In the genomic region with DNA sequence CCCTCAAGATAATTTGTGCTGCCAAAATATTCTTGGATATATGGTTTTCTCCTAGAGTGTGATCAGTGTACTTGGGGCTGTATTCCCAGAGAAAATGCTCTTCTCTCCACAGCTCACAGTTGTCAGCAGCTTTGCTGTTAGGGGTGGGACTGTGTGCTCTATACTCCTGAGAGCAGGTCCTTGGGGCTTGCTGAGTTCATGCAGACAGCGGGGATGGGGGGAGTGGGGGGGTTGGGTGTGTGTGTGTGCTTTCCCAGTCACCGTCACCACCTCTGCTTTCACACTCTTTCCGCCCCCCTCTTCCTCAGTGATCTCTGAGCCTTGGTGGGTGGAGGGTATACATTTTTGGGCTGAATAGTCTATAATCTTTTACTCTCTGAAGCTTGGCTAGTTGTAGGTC, we compare ENCODE assay signal across 31 mouse cellular contexts. TPM values are rescaled to one million over a fixed set of nuclear protein-coding genes. Genes with fewer than 3 reads are reported as not detected.
A peak's percentile ranks its signal among the peaks of the same experiment; 100 is the strongest.
DNase-seq lines count a peak whose midpoint lies in the region; ATAC-seq lines count a peak whose summit lies in the region.
"Had no signal": no experiment of that assay in that cellular context is flagged by ENCODE, and none has a peak within 500 bp of the region (broad histone marks: within the 10 kb centered on the region; RNA-seq: fewer than 3 reads in every experiment).

No protein-coding gene starts in this region.

- WGBS in heart, embryonic 14.5 days = 28% methylated on average over 3 of the region's 3 CpGs

- no peaks in the 10 kb centered on the region for H3K27me3 ChIP-seq in heart, embryonic 14.5 days (ENCODE audit: control insufficient read depth, insufficient read depth, low read length)
- H3K27me3 ChIP-seq: embryonic facial prominence, embryonic 15.5 days; hindbrain, embryonic 12.5 days; limb, embryonic 12.5 days; liver, embryonic 15.5 days; neural tube, embryonic 13.5 days; stomach, embryonic 15.5 days had no signal

- H3K4me1 ChIP-seq in heart, embryonic 14.5 days (ENCODE audit: control insufficient read depth in 2 of 2, insufficient read depth in 2 of 2, low read length in 2 of 2) = peaks cover 6 to 26% of the 10 kb centered on the region in 2 experiments
- H3K4me1 ChIP-seq: embryonic facial prominence, embryonic 15.5 days; hindbrain, embryonic 12.5 days; stomach, embryonic 15.5 days had no signal

- peak; percentile 58; the same call in 1 of the 2 replicates for ATAC-seq in frontal cortex, adult (ENCODE audit: low TSS enrichment)
- ATAC-seq in heart, embryonic 14.5 days (ENCODE audit: insufficient number of reproducible peaks, insufficient read depth, low FRiP score, low read depth) = peak; percentile 27; the same call in 1 of the 2 replicates
- ATAC-seq: forebrain, embryonic 14.5 days had no signal

- H3K27ac ChIP-seq in heart, embryonic 14.5 days (replicated peaks in 1 of 2; ENCODE audit: control insufficient read depth in 1 of 2, insufficient read depth in 1 of 2, low read depth in 2 of 2, low read length in 2 of 2) = no peak overlapping the region
- H3K27ac ChIP-seq: embryonic facial prominence, embryonic 10.5 days; embryonic facial prominence, embryonic 15.5 days; hindbrain, embryonic 12.5 days; limb, embryonic 12.5 days; liver, embryonic 15.5 days; neural tube, embryonic 13.5 days; stomach, embryonic 15.5 days had no signal

- no peak for DNase-seq in frontal cortex, adult 2 months (ENCODE audit: extremely low spot score in 1 of 2, low spot score in 1 of 2)
- no peak for DNase-seq in heart, adult 9 months (ENCODE audit: low spot score in 2 of 2)
- peak; percentile 41 for DNase-seq in ZHBTc4 (ENCODE audit: low read depth, low spot score)
- peak; percentile 53 for DNase-seq in naive thymus-derived CD4-positive, alpha-beta T cell, adult 2 months (ENCODE audit: low read depth)
- no peak for DNase-seq in left cerebral cortex, postnatal 4 days
- DNase-seq: adrenal gland, adult 8-10 months; cerebellum, adult 8-10 months; cerebellum, postnatal 25 days; gastrocnemius, postnatal 10 days; heart, postnatal 14 days; kidney, adult 11 months; kidney, postnatal 14 days; layer of hippocampus, adult 9-11 months; lung, embryonic 14.5 days; lung, postnatal 14 days; midbrain, embryonic 14.5 days; retina, postnatal 1 day; right cerebral cortex, postnatal 14 days had no signal

- H3K4me2 ChIP-seq in heart, embryonic 14.5 days (ENCODE audit: low read length) = no peak overlapping the region
- H3K4me2 ChIP-seq: embryonic facial prominence, embryonic 15.5 days; hindbrain, embryonic 12.5 days; limb, embryonic 12.5 days; liver, embryonic 15.5 days; lung, embryonic 14.5 days; neural tube, embryonic 13.5 days; stomach, embryonic 15.5 days had no signal

- no peak overlapping the region for H3K4me3 ChIP-seq in heart, embryonic 14.5 days (ENCODE audit: control insufficient read depth in 1 of 2, insufficient read depth in 1 of 2, low read depth in 1 of 2, low read length in 2 of 2)
- H3K4me3 ChIP-seq: embryonic facial prominence, embryonic 10.5 days; embryonic facial prominence, embryonic 15.5 days; hindbrain, embryonic 12.5 days; limb, embryonic 12.5 days; liver, embryonic 15.5 days; myocyte; neural tube, embryonic 13.5 days; stomach, embryonic 15.5 days had no signal

- intact Hi-C loops in left cerebral cortex, postnatal 4 days (cut with DNase I) = no loop called here

- no peaks in the 10 kb centered on the region for H3K9me3 ChIP-seq in heart, embryonic 14.5 days (ENCODE audit: control insufficient read depth, low read length)
- H3K9me3 ChIP-seq: embryonic facial prominence, embryonic 10.5 days; embryonic facial prominence, embryonic 15.5 days; hindbrain, embryonic 12.5 days; limb, embryonic 12.5 days; liver, embryonic 15.5 days; neural tube, embryonic 13.5 days; stomach, embryonic 15.5 days had no signal

- peak overlapping the region; percentile 34 for H3K9ac ChIP-seq in heart, embryonic 14.5 days (ENCODE audit: low read length)
- H3K9ac ChIP-seq: embryonic facial prominence, embryonic 15.5 days; hindbrain, embryonic 12.5 days; limb, embryonic 12.5 days; liver, embryonic 15.5 days; lung, embryonic 14.5 days; neural tube, embryonic 13.5 days; stomach, embryonic 15.5 days had no signal

- no peaks in the 10 kb centered on the region for H3K36me3 ChIP-seq in heart, embryonic 14.5 days (ENCODE audit: control insufficient read depth, insufficient read depth, low read length)
- H3K36me3 ChIP-seq: embryonic facial prominence, embryonic 15.5 days; hindbrain, embryonic 12.5 days; liver, embryonic 15.5 days; neural tube, embryonic 13.5 days; stomach, embryonic 15.5 days had no signal

RNA-seq across cellular contexts. Expression of gene Gpr18, which starts 16.5 kb away (rescaled TPM):
- polyA plus RNA-seq in frontal cortex, adult 2 months (2012; rRNA removed) = 0.08 TPM in 2 replicates
- polyA plus RNA-seq in heart, embryonic 14.5 days (2014; fragmentation: Nextera tagmentation; extraction: Ambion mirVana) = not detected in 2 replicates
- total RNA-seq in left cerebral cortex, postnatal 4 days (2021) = not detected
- total RNA-seq: gastrocnemius, postnatal 10 days; left cerebral cortex, adult 18-20 months; left cerebral cortex, postnatal 14 days had no signal
- polyA plus RNA-seq: forebrain, embryonic 14.5 days; hindbrain, embryonic 12.5 days; midbrain, embryonic 14.5 days; myocyte had no signal

RNA-seq across cellular contexts. Expression of gene Ubac2, which starts 20.7 kb away (rescaled TPM):
- polyA plus RNA-seq in frontal cortex, adult 2 months (2012; rRNA removed) = 41.4 and 43.0 TPM in 2 replicates
- 55.4 and 56.3 TPM in 2 replicates for polyA plus RNA-seq in heart, embryonic 14.5 days (2014; fragmentation: Nextera tagmentation; extraction: Ambion mirVana)
- total RNA-seq in left cerebral cortex, postnatal 4 days (2021) = 10 to 100 TPM; 24.2 to 25.3 TPM

Comparison
In these comparisons a context has a peak if more than half of its experiments do, and no peak if none do; other contexts are left out.
1. DNase-seq: peak in ZHBTc4 (single experiment) and naive thymus-derived CD4-positive, alpha-beta T cell, adult 2 months (single experiment); none in frontal cortex, adult 2 months (0 of 2), heart, adult 9 months (0 of 2) and left cerebral cortex, postnatal 4 days (single experiment).